Mouse (Mus musculus) stomach, embryonic 16.5 days (tissue): ENCODE data around the gene Numb. TPM values are rescaled to one million over a fixed set of nuclear protein-coding genes. Genes with fewer than 3 reads are reported as not detected.

ENCODE experiments used
- ATAC-seq: fragments of 200-750 bp; cut with Nextera tagmentation; 2 replicates; pipeline ENCODE4 v1.8.0; 2017; ENCODE audit warnings: moderate number of reproducible peaks, moderate TSS enrichment; ENCODE audit not compliant: insufficient read depth, low FRiP score
- H3K27ac ChIP-seq: fragments of 300-500 bp; sonication (generic); 2 replicates; pipeline ENCODE4 v1.5.1; 2014; ENCODE audit warnings: low read length
- H3K27me3 ChIP-seq: fragments of 300-500 bp; sonication (generic); 2 replicates; pipeline ENCODE4 v1.6.1; 2014; ENCODE audit warnings: low read length, control low read depth, mixed read lengths; ENCODE audit not compliant: control insufficient read depth, insufficient read depth
- H3K36me3 ChIP-seq: fragments of 300-500 bp; sonication (generic); 2 replicates; pipeline ENCODE4 v1.6.1; 2014; ENCODE audit warnings: low read length; ENCODE audit not compliant: control insufficient read depth, insufficient read depth
- H3K4me1 ChIP-seq: fragments of 300-500 bp; sonication (generic); 2 replicates; pipeline ENCODE4 v1.6.1; 2014; ENCODE audit warnings: low read length, control low read depth, mixed read lengths; ENCODE audit not compliant: control insufficient read depth, insufficient read depth
- H3K4me2 ChIP-seq: fragments of 300-500 bp; sonication (generic); 2 replicates; pipeline ENCODE4 v1.6.1; 2014; ENCODE audit warnings: low read depth, low read length, mixed read lengths
- H3K4me3 ChIP-seq: fragments of 300-500 bp; sonication (generic); replicated peaks from 2 replicates; pipeline ENCODE4 v1.5.1; 2014; ENCODE audit warnings: mild to moderate bottlenecking, low read length
- H3K9ac ChIP-seq: fragments of 300-500 bp; sonication (generic); 2 replicates; pipeline ENCODE4 v1.6.1; 2014; ENCODE audit warnings: low read length
- H3K9me3 ChIP-seq: fragments of 300-500 bp; sonication (generic); replicated peaks from 2 replicates; pipeline ENCODE4 v1.6.1; 2016; ENCODE audit warnings: low read length, control low read depth; ENCODE audit not compliant: control insufficient read depth
- WGBS: fragments of 180-500 bp; shearing (Covaris S2); extraction: QIAGEN DNeasy Blood & Tissue Kit; methylation state at CpG from one replicate; pipeline ENCODE4 v1.1.7; 2014; 5-methylcytosine and 5-hydroxymethylcytosine counted together
- polyA plus RNA-seq: library from polyadenylated mRNA; unstranded; fragments of >200 nt; fragmentation: Nextera tagmentation; extraction: Ambion mirVana; gene quantifications from 2 replicates; pipeline ENCODE4 v1.2.1, GENCODE M21; 2015

Numb gene
- polyA plus RNA-seq, 1 experiment from 2014 or later = 37.6 TPM

DNA sequence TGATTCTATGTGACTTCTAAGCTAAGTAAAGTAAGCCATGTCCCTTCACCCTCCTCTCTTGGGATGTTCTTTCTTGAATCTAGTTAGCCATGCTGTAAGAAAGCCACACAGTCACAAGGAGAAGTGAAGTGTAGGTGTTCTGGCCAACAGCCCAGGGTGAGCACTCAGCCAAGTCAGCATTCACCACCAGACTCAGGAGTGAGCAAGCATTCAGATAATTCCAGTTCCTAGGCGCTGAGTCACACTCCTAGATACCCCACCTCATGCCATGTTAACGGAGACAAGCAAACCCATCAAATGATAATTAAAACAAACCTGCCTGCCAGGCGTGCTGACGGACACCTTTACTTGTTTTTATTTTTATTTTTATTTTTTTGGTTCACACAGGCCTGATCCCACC is 47.1 kb downstream of the Numb start:
- ATAC-seq = no peak
- no peaks in the 10 kb centered on the region for H3K4me1 ChIP-seq
- no peak overlapping the region for H3K4me2 ChIP-seq
- 80% methylated on average over 4 of the region's 4 CpGs for WGBS
- H3K9me3 ChIP-seq = no peaks in the 10 kb centered on the region
- H3K27me3 ChIP-seq = no peaks in the 10 kb centered on the region
- H3K27ac ChIP-seq = no peak overlapping the region
- H3K36me3 ChIP-seq = 0 out of 2 replicates have a peak, but pooled peaks cover 3% of the 10 kb centered on the region
- H3K9ac ChIP-seq = no peak overlapping the region
- no peak overlapping the region for H3K4me3 ChIP-seq

- H3K36me3 ChIP-seq = no peaks in the 10 kb centered on the region
- no peak overlapping the region for H3K27ac ChIP-seq
- no peaks in the 10 kb centered on the region for H3K9me3 ChIP-seq
- 85% methylated on average over 1 of the region's 1 CpGs for WGBS
- H3K4me1 ChIP-seq = no peaks in the 10 kb centered on the region; the same call in 1 of the 2 replicates
- H3K9ac ChIP-seq = no peak overlapping the region
- no peaks in the 10 kb centered on the region for H3K27me3 ChIP-seq
- H3K4me2 ChIP-seq = no peak overlapping the region
- no peak overlapping the region for H3K4me3 ChIP-seq
- no peak for ATAC-seq
Measured at GRCm38 (mm10) chr12:83864501-83864900, 57.2 kb downstream of the Numb start.

- Histone ChIP-seq H3K4me1 (no peaks in the 10 kb centered on the region; the same call in 1 of the 2 replicates), H3K27ac (no peak overlapping the region), H3K36me3 (no peaks in the 10 kb centered on the region), H3K4me2 (no peak overlapping the region), H3K9me3 (no peaks in the 10 kb centered on the region), H3K27me3 (no peaks in the 10 kb centered on the region), H3K4me3 (no peak overlapping the region), H3K9ac (no peak overlapping the region)
- ATAC-seq = no peak
- 76% methylated on average over 3 of the region's 3 CpGs for WGBS
Measured at GRCm38 (mm10) chr12:83861880-83862279, 59.9 kb downstream of the Numb start.

- no peak overlapping the region for H3K4me3 ChIP-seq
- H3K27ac ChIP-seq = no peak overlapping the region
- H3K36me3 ChIP-seq = no peaks in the 10 kb centered on the region
- no peak overlapping the region for H3K4me2 ChIP-seq
- no peaks in the 10 kb centered on the region for H3K27me3 ChIP-seq
- ATAC-seq = no peak
- H3K4me1 ChIP-seq = no peaks in the 10 kb centered on the region; the same call in 1 of the 2 replicates
- no peaks in the 10 kb centered on the region for H3K9me3 ChIP-seq
- no peak overlapping the region for H3K9ac ChIP-seq
Measured at GRCm38 (mm10) chr12:83860688-83861087, 61.0 kb downstream of the Numb start.

- Histone ChIP-seq H3K9me3 (no peaks in the 10 kb centered on the region), H3K36me3 (no peaks in the 10 kb centered on the region), H3K4me2 (no peak overlapping the region), H3K9ac (no peak overlapping the region), H3K4me3 (no peak overlapping the region), H3K27ac (no peak overlapping the region), H3K27me3 (no peaks in the 10 kb centered on the region), H3K4me1 (no peaks in the 10 kb centered on the region; the same call in 1 of the 2 replicates)
- ATAC-seq = no peak
- 97% methylated on average over 2 of the region's 2 CpGs for WGBS
Measured at GRCm38 (mm10) chr12:83858052-83858451, 63.7 kb downstream of the Numb start.

GRCm38 (mm10) chr12:83855211-83855610 is 66.5 kb downstream of the Numb start:
- no peak overlapping the region for H3K27ac ChIP-seq
- WGBS = 89% methylated on average over 1 of the region's 1 CpGs
- no peaks in the 10 kb centered on the region for H3K27me3 ChIP-seq

DNA sequence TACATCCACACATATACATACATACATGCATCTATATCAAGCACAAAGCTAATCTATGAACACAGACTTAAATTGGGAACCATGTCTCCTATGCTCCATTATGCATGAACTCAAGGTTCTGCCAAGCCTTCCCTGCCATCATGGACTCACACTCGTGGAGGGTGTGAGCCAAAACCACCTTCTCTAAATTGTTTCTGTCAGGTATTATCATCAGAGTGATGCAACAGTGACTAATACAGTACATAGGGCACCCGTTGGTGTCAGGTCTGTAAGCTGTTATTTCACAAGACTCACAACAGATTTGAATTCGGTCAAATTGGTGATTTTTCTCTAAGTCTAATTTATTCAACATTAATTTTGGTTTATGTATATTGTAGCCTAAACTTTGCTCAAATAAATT is 67.5 kb downstream of the Numb start:
- Histone ChIP-seq H3K9ac (no peak overlapping the region), H3K4me1 (no peaks in the 10 kb centered on the region), H3K36me3 (no peaks in the 10 kb centered on the region), H3K27me3 (no peaks in the 10 kb centered on the region), H3K4me2 (no peak overlapping the region), H3K9me3 (no peaks in the 10 kb centered on the region), H3K4me3 (no peak overlapping the region), H3K27ac (no peak overlapping the region)
- 80% methylated on average over 3 of the region's 3 CpGs for WGBS
- no peak for ATAC-seq

More at GRCm38 (mm10) chr12:83855211-83855610, 66.5 kb downstream of the Numb start:
- no peaks in the 10 kb centered on the region for H3K36me3 ChIP-seq
- no peak overlapping the region for H3K9ac ChIP-seq
- H3K4me2 ChIP-seq = no peak overlapping the region
- no peak for ATAC-seq
- H3K4me1 ChIP-seq = no peaks in the 10 kb centered on the region
- H3K4me3 ChIP-seq = no peak overlapping the region
- no peaks in the 10 kb centered on the region for H3K9me3 ChIP-seq

DNA sequence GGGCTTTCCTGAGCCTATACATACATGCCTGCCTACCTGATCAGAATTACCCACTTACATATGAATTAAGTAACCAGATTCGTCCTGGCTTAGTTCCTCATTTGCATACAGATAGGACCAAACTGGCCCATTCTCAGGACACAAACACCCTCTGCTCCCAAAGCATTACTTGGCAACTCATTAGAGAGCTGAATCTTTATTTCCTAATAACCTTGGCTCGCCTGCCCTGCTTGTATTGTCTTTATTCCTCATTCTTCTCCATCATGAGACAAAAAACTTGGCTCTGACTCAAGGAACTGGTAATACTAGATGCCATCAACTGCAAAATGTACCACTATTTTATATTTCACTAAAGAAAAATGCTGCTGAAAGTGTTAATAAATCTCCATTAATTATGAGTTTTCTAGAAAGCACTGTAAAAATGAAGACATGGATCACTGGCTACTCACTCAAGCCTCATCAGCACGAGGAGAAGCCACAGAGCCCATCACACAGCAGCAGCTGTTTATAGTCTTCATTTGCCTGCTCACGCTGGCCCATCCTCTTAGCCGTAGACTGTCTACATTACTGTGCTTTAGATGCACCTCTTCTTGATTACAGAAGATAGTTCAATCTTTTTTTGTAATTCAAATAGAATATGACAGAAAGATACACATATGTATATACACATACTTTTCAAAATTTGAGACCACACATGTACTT is 69.1 kb downstream of the Numb start:
- ATAC-seq = no peak
- no peaks in the 10 kb centered on the region for H3K36me3 ChIP-seq
- H3K4me1 ChIP-seq = no peaks in the 10 kb centered on the region
- no peaks in the 10 kb centered on the region for H3K9me3 ChIP-seq
- 77% methylated on average over 5 of the region's 5 CpGs for WGBS
- H3K9ac ChIP-seq = no peak overlapping the region
- no peak overlapping the region for H3K4me3 ChIP-seq
- no peaks in the 10 kb centered on the region for H3K27me3 ChIP-seq
- H3K4me2 ChIP-seq = no peak overlapping the region
- no peak overlapping the region for H3K27ac ChIP-seq

GRCm38 (mm10) chr12:83850334-83850733 is 71.4 kb downstream of the Numb start:
- WGBS = 73% methylated on average over 4 of the region's 4 CpGs
- no peak overlapping the region for H3K9ac ChIP-seq
- no peaks in the 10 kb centered on the region for H3K4me1 ChIP-seq
- no peak overlapping the region for H3K4me3 ChIP-seq
- H3K27ac ChIP-seq = no peak overlapping the region
- no peaks in the 10 kb centered on the region for H3K36me3 ChIP-seq
- H3K27me3 ChIP-seq = no peaks in the 10 kb centered on the region
- H3K4me2 ChIP-seq = no peak overlapping the region
- ATAC-seq = no peak
- H3K9me3 ChIP-seq = no peaks in the 10 kb centered on the region
